Mouse (Mus musculus): ENCODE measurements around the gene Nop14. TPM values are rescaled to one million over a fixed set of nuclear protein-coding genes. Genes with fewer than 3 reads are reported as not detected.
"Not testable (repeated sequence)": the region's sequence is repeated elsewhere in the genome, so short reads cannot be mapped to it uniquely, and the experiment has no call there.

The Nop14 gene
- polyA plus RNA-seq, 1 experiment from 2014 or later, result 23.7 TPM

DNA sequence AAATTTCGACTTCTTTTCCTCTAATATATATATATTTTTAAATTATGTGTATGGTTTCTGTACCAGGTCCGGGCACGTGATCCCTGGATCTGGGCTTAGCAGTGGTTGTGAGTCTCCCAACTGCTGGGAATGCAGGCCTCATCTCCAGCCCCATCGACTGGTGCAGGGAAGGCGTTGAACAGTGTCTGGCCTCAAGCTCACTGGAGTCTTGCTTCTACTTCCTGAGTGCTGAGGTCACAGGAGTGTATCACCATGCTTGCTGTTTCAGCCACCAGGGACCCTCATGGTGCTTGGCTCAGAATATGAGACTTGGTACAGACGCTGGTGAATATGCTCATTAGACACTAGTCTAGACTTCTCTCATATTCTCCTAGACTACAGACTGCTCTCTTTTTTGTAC lies 67.3 kb downstream of the Nop14 start:
- no peak overlapping the region for H3K27ac ChIP-seq (ENCODE audit: low read length)
- H3K27me3 ChIP-seq (replicated peaks; ENCODE audit: control insufficient read depth, insufficient read depth, low read length), result no peaks in the 10 kb centered on the region
- 91% methylated on average over 6 of the region's 6 CpGs for WGBS
- ATAC-seq, result no peak
- no peaks in the 10 kb centered on the region for H3K9me3 ChIP-seq (ENCODE audit: control insufficient read depth, low read length)
- no peak overlapping the region for H3K9ac ChIP-seq (ENCODE audit: low read depth, low read length)
- H3K4me1 ChIP-seq (ENCODE audit: control insufficient read depth, insufficient read depth, low read length), result no peaks in the 10 kb centered on the region
- H3K4me2 ChIP-seq (ENCODE audit: low read depth, low read length), result no peak overlapping the region
- no peak overlapping the region for H3K4me3 ChIP-seq (ENCODE audit: low read length)
- peaks cover 3% of the 10 kb centered on the region; the same call in 1 of the 2 replicates for H3K36me3 ChIP-seq (ENCODE audit: control insufficient read depth, insufficient read depth, low read length)

GRCm38 (mm10) chr5:34592224-34592623 lies 67.7 kb downstream of the Nop14 start:
- not testable (repeated sequence) for H3K4me1 ChIP-seq (ENCODE audit: control insufficient read depth, insufficient read depth, low read length); H3K27ac ChIP-seq (ENCODE audit: low read length); H3K9ac ChIP-seq (ENCODE audit: low read depth, low read length); H3K4me2 ChIP-seq (ENCODE audit: low read depth, low read length); ATAC-seq; H3K27me3 ChIP-seq (replicated peaks; ENCODE audit: control insufficient read depth, insufficient read depth, low read length); H3K4me3 ChIP-seq (ENCODE audit: low read length); H3K36me3 ChIP-seq (ENCODE audit: control insufficient read depth, insufficient read depth, low read length); H3K9me3 ChIP-seq (ENCODE audit: control insufficient read depth, low read length)
- 91% methylated on average over 5 of the region's 5 CpGs for WGBS

GRCm38 (mm10) chr5:34591388-34592004 lies 68.5 kb downstream of the Nop14 start:
- Histone ChIP-seq H3K9me3 (ENCODE audit: control insufficient read depth, low read length) (no peaks in the 10 kb centered on the region), H3K27me3 (replicated peaks; ENCODE audit: control insufficient read depth, insufficient read depth, low read length) (no peaks in the 10 kb centered on the region), H3K36me3 (ENCODE audit: control insufficient read depth, insufficient read depth, low read length) (peaks cover 3% of the 10 kb centered on the region; the same call in 1 of the 2 replicates), H3K9ac (ENCODE audit: low read depth, low read length) (no peak overlapping the region), H3K4me1 (ENCODE audit: control insufficient read depth, insufficient read depth, low read length) (no peaks in the 10 kb centered on the region), H3K27ac (ENCODE audit: low read length) (no peak overlapping the region), H3K4me3 (ENCODE audit: low read length) (no peak overlapping the region), H3K4me2 (ENCODE audit: low read depth, low read length) (no peak overlapping the region)
- ATAC-seq, result no peak
- 69% methylated on average over 5 of the region's 5 CpGs for WGBS

DNA sequence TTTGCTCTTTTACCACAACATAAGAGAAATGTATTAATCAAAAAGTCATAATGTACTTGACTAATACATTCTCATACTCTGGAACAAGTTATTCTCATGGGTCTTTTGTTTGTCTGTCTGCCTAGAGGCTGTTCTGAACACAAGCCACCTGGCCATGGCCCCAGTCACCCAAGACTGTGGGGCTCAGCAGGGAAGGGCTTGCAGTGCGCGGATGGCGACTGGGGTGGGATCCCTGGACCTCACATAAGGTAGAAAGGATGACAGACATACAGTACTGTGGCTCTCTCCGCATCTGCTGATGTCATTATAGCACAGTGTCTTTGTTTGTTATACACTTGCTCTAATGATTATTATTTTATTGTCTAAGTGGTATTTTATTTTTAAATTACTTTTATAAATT lies 69.2 kb downstream of the Nop14 start:
- 65% methylated on average over 4 of the region's 4 CpGs for WGBS
- peaks cover 3% of the 10 kb centered on the region; the same call in 1 of the 2 replicates for H3K36me3 ChIP-seq (ENCODE audit: control insufficient read depth, insufficient read depth, low read length)

GRCm38 (mm10) chr5:34590059-34590458 lies 69.9 kb downstream of the Nop14 start:
- H3K27me3 ChIP-seq (replicated peaks; ENCODE audit: control insufficient read depth, insufficient read depth, low read length), result no peaks in the 10 kb centered on the region
- H3K36me3 ChIP-seq (ENCODE audit: control insufficient read depth, insufficient read depth, low read length), result peaks cover 3% of the 10 kb centered on the region; the same call in 1 of the 2 replicates
- H3K9ac ChIP-seq (ENCODE audit: low read depth, low read length), result no peak overlapping the region
- H3K4me3 ChIP-seq (ENCODE audit: low read length), result no peak overlapping the region
- WGBS, result 47% methylated on average over 5 of the region's 5 CpGs
- no peak for ATAC-seq
- H3K4me1 ChIP-seq (ENCODE audit: control insufficient read depth, insufficient read depth, low read length), result no peaks in the 10 kb centered on the region
- H3K27ac ChIP-seq (ENCODE audit: low read length), result no peak overlapping the region
- H3K4me2 ChIP-seq (ENCODE audit: low read depth, low read length), result no peak overlapping the region
- H3K9me3 ChIP-seq (ENCODE audit: control insufficient read depth, low read length), result no peaks in the 10 kb centered on the region

More for the DNA sequence above, 69.2 kb downstream of the Nop14 start:
- no peak overlapping the region for H3K27ac ChIP-seq (ENCODE audit: low read length)
- no peaks in the 10 kb centered on the region for H3K27me3 ChIP-seq (replicated peaks; ENCODE audit: control insufficient read depth, insufficient read depth, low read length)
- ATAC-seq, result no peak
- H3K4me2 ChIP-seq (ENCODE audit: low read depth, low read length), result no peak overlapping the region
- no peaks in the 10 kb centered on the region for H3K4me1 ChIP-seq (ENCODE audit: control insufficient read depth, insufficient read depth, low read length)
- H3K9ac ChIP-seq (ENCODE audit: low read depth, low read length), result no peak overlapping the region
- H3K9me3 ChIP-seq (ENCODE audit: control insufficient read depth, low read length), result no peaks in the 10 kb centered on the region
- no peak overlapping the region for H3K4me3 ChIP-seq (ENCODE audit: low read length)

Other genes starting within 250 kb of the Nop14 start
- gene Tnip2, start 146.2 kb downstream of the Nop14 start, polyA plus RNA-seq (2015; fragmentation: Nextera tagmentation; extraction: Ambion mirVana), result 15.8 and 17.1 TPM in 2 replicates
- gene Sh3bp2, start 134.3 kb downstream of the Nop14 start, polyA plus RNA-seq (2015; fragmentation: Nextera tagmentation; extraction: Ambion mirVana), result 3.4 and 3.7 TPM in 2 replicates
- gene Add1, start 86.5 kb downstream of the Nop14 start, polyA plus RNA-seq (2015; fragmentation: Nextera tagmentation; extraction: Ambion mirVana), result 138 and 143 TPM in 2 replicates
- 116 and 118 TPM in 2 replicates for gene Mfsd10, start 22.9 kb downstream of the Nop14 start, polyA plus RNA-seq (2015; fragmentation: Nextera tagmentation; extraction: Ambion mirVana)
- gene Grk4, start 231 bp upstream of the Nop14 start, polyA plus RNA-seq (2015; fragmentation: Nextera tagmentation; extraction: Ambion mirVana), result 0.93 and 1.2 TPM in 2 replicates
- 7.2 and 7.4 TPM in 2 replicates for gene Htt, start 101.6 kb upstream of the Nop14 start, polyA plus RNA-seq (2015; fragmentation: Nextera tagmentation; extraction: Ambion mirVana)
- 0.35 and 0.56 TPM in 2 replicates for gene Msantd1, start 247.9 kb upstream of the Nop14 start, polyA plus RNA-seq (2015; fragmentation: Nextera tagmentation; extraction: Ambion mirVana)